Mouse (Mus musculus): ENCODE measurements around the gene Kcnt2. TPM values are rescaled to one million over a fixed set of nuclear protein-coding genes. Genes with fewer than 3 reads are reported as not detected.

Gene Kcnt2
- polyA plus RNA-seq, 1 experiment = not detected

DNA sequence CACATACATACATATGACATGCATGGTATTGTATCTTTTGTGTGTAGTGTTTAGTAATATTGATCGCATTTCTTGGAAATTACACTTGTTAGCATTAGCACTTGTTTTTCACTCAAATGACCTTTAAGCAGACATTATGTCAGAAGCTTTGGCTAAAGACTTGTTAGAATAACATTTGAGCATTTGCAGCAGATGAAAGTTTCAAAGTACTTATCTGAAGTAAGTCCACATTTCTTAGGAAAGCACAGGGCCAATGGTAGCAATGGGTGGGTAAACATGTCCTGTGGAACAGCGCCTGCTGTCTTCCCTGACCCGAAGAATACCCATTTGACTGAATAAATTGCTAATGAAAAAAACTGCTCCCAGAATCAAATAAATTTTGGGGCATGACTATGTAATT lies 135.1 kb downstream of the Kcnt2 start:
- H3K4me3 ChIP-seq (replicated peaks; ENCODE audit: control insufficient read depth, low read depth, low read length) = no peak overlapping the region
- WGBS = 83% methylated on average over 3 of the region's 3 CpGs
- no peak overlapping the region for H3K27ac ChIP-seq (ENCODE audit: control insufficient read depth, insufficient read depth, low read depth, low read length, poor library complexity)
- no peaks in the 10 kb centered on the region for H3K4me1 ChIP-seq (ENCODE audit: control insufficient read depth, insufficient read depth, low read length)
- no peak for TF ChIP-seq POLR2A (IDR thresholded peaks at IDR 0.05; ENCODE audit: borderline replicate concordance, control insufficient read depth, low read depth, low read length)
- TF ChIP-seq CTCF (IDR thresholded peaks at IDR 0.05; ENCODE audit: control insufficient read depth, insufficient read depth, low read length) = no peak

DNA sequence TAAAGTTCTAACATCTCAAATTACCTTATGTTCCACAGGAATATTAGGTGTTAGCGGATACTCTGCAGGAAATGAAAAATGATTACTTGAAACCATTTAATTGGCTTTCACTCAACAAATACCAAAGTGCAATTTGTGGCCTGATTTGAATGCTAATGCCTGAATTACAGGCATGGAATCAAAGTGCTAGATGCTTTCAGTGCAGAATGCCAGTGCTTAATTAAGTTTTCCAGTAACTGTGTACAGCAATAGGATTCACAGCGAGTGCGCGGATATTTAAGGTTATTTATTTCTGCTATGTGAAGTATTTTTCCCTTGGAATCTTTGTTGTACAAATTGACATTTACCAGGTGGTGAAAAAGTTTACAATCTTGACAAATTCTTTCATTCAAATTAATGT lies 144.3 kb downstream of the Kcnt2 start:
- WGBS = 91% methylated on average over 4 of the region's 4 CpGs
- Histone ChIP-seq H3K4me3 (replicated peaks; ENCODE audit: control insufficient read depth, low read depth, low read length) (no peak overlapping the region), H3K27ac (ENCODE audit: control insufficient read depth, insufficient read depth, low read depth, low read length, poor library complexity) (no peak overlapping the region), H3K4me1 (ENCODE audit: control insufficient read depth, insufficient read depth, low read length) (no peaks in the 10 kb centered on the region)
- TF ChIP-seq POLR2A (IDR thresholded peaks at IDR 0.05; ENCODE audit: borderline replicate concordance, control insufficient read depth, low read depth, low read length) = no peak
- no peak for TF ChIP-seq CTCF (IDR thresholded peaks at IDR 0.05; ENCODE audit: control insufficient read depth, insufficient read depth, low read length)

GRCm38 (mm10) chr1:140397756-140398155 lies 151.8 kb downstream of the Kcnt2 start:
- no peak for TF ChIP-seq POLR2A (IDR thresholded peaks at IDR 0.05; ENCODE audit: borderline replicate concordance, control insufficient read depth, low read depth, low read length)
- TF ChIP-seq CTCF (IDR thresholded peaks at IDR 0.05; ENCODE audit: control insufficient read depth, insufficient read depth, low read length) = no peak
- no peaks in the 10 kb centered on the region for H3K4me1 ChIP-seq (ENCODE audit: control insufficient read depth, insufficient read depth, low read length)
- H3K27ac ChIP-seq (ENCODE audit: control insufficient read depth, insufficient read depth, low read depth, low read length, poor library complexity) = no peak overlapping the region
- no peak overlapping the region for H3K4me3 ChIP-seq (replicated peaks; ENCODE audit: control insufficient read depth, low read depth, low read length)

DNA sequence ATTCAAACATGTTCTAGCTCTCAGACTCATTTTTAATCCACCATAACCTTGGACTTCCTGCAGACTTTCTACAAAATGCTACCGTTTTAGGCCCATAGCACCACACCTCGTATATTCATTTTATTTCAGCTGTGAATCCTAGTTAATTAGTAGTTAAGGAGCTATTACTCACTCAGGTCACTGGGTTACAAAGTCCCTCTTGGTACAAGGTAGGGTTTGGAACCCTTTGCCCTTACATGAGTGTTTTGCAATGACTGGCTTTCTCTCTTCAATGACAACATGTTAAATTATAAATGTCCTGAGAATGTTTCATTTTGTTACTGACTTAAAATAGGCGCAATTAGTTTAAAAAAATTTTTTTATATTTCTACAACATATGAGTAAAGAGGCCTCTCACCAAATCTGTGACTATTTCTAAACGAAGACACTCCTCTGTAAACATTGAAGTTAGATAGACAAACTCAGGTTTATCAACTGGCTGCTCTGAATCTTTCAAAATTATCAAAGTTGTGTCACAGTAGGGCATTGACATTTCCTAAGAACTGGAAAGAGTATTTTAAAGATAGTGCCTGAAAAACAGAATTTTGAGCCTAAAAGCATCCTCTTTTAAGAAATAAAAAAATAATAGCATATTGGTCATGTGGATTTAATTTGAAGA lies 160.8 kb downstream of the Kcnt2 start:
- no peak overlapping the region for H3K27ac ChIP-seq (ENCODE audit: control insufficient read depth, insufficient read depth, low read depth, low read length, poor library complexity)
- H3K4me1 ChIP-seq (ENCODE audit: control insufficient read depth, insufficient read depth, low read length) = no peaks in the 10 kb centered on the region
- no peak overlapping the region for H3K4me3 ChIP-seq (replicated peaks; ENCODE audit: control insufficient read depth, low read depth, low read length)
- no peak for TF ChIP-seq CTCF (IDR thresholded peaks at IDR 0.05; ENCODE audit: control insufficient read depth, insufficient read depth, low read length)
- WGBS = 70% methylated on average over 4 of the region's 4 CpGs

- no peak overlapping the region for H3K4me3 ChIP-seq (replicated peaks; ENCODE audit: control insufficient read depth, low read depth, low read length)
- WGBS = 54% methylated on average over 1 of the region's 1 CpGs
- H3K4me1 ChIP-seq (ENCODE audit: control insufficient read depth, insufficient read depth, low read length) = no peaks in the 10 kb centered on the region
- TF ChIP-seq POLR2A (IDR thresholded peaks at IDR 0.05; ENCODE audit: borderline replicate concordance, control insufficient read depth, low read depth, low read length) (no peak), CTCF (IDR thresholded peaks at IDR 0.05; ENCODE audit: control insufficient read depth, insufficient read depth, low read length) (no peak)
- H3K27ac ChIP-seq (ENCODE audit: control insufficient read depth, insufficient read depth, low read depth, low read length, poor library complexity) = no peak overlapping the region
Observed at GRCm38 (mm10) chr1:140415761-140416160, 169.8 kb downstream of the Kcnt2 start.

DNA sequence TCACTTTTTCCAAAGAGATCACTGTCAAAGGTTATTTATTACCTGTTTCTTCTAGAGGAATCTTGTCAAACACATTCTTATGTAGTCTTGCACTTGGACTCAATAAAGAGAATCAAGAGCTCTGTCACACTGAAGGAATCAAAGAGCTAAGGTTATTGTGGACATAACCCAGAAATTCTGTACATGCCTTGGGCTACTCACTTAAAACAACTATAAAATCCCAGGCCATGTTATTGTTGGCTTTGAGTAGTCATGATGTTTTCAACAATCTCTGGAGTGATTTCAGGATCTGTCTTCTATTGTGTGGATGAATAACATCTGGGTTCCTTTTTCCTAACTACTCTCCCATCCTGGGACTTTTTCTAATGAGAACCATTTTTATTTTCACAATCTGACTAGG lies 177.0 kb downstream of the Kcnt2 start:
- no peaks in the 10 kb centered on the region for H3K4me1 ChIP-seq (ENCODE audit: control insufficient read depth, insufficient read depth, low read length)
- TF ChIP-seq POLR2A (IDR thresholded peaks at IDR 0.05; ENCODE audit: borderline replicate concordance, control insufficient read depth, low read depth, low read length) = no peak
- TF ChIP-seq CTCF (IDR thresholded peaks at IDR 0.05; ENCODE audit: control insufficient read depth, insufficient read depth, low read length) = no peak
- no peak overlapping the region for H3K4me3 ChIP-seq (replicated peaks; ENCODE audit: control insufficient read depth, low read depth, low read length)
- H3K27ac ChIP-seq (ENCODE audit: control insufficient read depth, insufficient read depth, low read depth, low read length, poor library complexity) = no peak overlapping the region

DNA sequence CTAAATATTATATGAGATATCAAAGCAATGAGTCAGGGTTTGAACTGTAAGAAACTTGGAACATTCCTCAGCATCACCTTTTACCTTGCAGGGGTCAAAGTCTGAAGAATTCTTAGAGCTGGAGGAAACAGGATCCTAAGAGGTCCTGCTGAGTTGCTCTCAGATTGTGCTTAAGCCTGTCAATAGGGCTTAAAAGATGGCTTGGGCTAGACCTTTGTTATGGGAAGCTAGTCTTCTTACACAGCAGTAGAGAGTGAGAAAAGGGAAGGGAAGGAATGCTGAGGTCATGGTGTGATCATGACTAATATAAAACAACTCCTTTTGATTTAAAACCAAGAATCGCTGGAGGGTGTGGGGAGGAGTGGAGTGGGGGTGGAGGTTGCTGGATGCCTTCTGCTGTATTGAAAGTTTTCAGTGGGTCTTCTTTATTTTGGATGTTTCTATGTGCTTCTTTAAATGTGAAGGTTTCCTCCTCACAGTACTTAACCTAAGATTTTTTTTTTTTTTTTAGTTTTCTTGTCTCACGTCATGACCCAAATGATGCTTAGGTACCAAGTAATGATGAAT lies 183.4 kb downstream of the Kcnt2 start:
- H3K4me3 ChIP-seq (replicated peaks; ENCODE audit: control insufficient read depth, low read depth, low read length) = no peak overlapping the region
- WGBS = 62% methylated on average over 2 of the region's 2 CpGs
- TF ChIP-seq CTCF (IDR thresholded peaks at IDR 0.05; ENCODE audit: control insufficient read depth, insufficient read depth, low read length) (no peak), POLR2A (IDR thresholded peaks at IDR 0.05; ENCODE audit: borderline replicate concordance, control insufficient read depth, low read depth, low read length) (no peak)
- H3K27ac ChIP-seq (ENCODE audit: control insufficient read depth, insufficient read depth, low read depth, low read length, poor library complexity) = no peak overlapping the region
- no peaks in the 10 kb centered on the region for H3K4me1 ChIP-seq (ENCODE audit: control insufficient read depth, insufficient read depth, low read length)

- no peak overlapping the region for H3K4me3 ChIP-seq (replicated peaks; ENCODE audit: control insufficient read depth, low read depth, low read length)
- no peaks in the 10 kb centered on the region for H3K4me1 ChIP-seq (ENCODE audit: control insufficient read depth, insufficient read depth, low read length)
- TF ChIP-seq CTCF (IDR thresholded peaks at IDR 0.05; ENCODE audit: control insufficient read depth, insufficient read depth, low read length) = no peak
- TF ChIP-seq POLR2A (IDR thresholded peaks at IDR 0.05; ENCODE audit: borderline replicate concordance, control insufficient read depth, low read depth, low read length) = no peak
- 44% methylated on average over 1 of the region's 1 CpGs for WGBS
- H3K27ac ChIP-seq (ENCODE audit: control insufficient read depth, insufficient read depth, low read depth, low read length, poor library complexity) = no peak overlapping the region
Observed at GRCm38 (mm10) chr1:140432039-140432438, 186.1 kb downstream of the Kcnt2 start.

- no peak for TF ChIP-seq POLR2A (IDR thresholded peaks at IDR 0.05; ENCODE audit: borderline replicate concordance, control insufficient read depth, low read depth, low read length)
- no peak for TF ChIP-seq CTCF (IDR thresholded peaks at IDR 0.05; ENCODE audit: control insufficient read depth, insufficient read depth, low read length)
- Histone ChIP-seq H3K4me1 (ENCODE audit: control insufficient read depth, insufficient read depth, low read length) (no peaks in the 10 kb centered on the region), H3K27ac (ENCODE audit: control insufficient read depth, insufficient read depth, low read depth, low read length, poor library complexity) (no peak overlapping the region), H3K4me3 (replicated peaks; ENCODE audit: control insufficient read depth, low read depth, low read length) (no peak overlapping the region)
- WGBS = 54% methylated on average over 2 of the region's 2 CpGs
Observed at GRCm38 (mm10) chr1:140434791-140435190, 188.8 kb downstream of the Kcnt2 start.

Data from bone marrow, adult 2 months (tissue).